Mouse (Mus musculus) ZHBTc4 (cell line): ENCODE data around the gene Pex10.
"Not testable (repeated sequence)": the region's sequence is repeated elsewhere in the genome, so short reads cannot be mapped to it uniquely, and the experiment has no call there.

Experiments
- DNase-seq: peaks from one replicate; pipeline ENCODE4 v3.0.0-alpha.2; 2011; ENCODE audit warnings: low read depth, low spot score

The Pex10 gene

DNA sequence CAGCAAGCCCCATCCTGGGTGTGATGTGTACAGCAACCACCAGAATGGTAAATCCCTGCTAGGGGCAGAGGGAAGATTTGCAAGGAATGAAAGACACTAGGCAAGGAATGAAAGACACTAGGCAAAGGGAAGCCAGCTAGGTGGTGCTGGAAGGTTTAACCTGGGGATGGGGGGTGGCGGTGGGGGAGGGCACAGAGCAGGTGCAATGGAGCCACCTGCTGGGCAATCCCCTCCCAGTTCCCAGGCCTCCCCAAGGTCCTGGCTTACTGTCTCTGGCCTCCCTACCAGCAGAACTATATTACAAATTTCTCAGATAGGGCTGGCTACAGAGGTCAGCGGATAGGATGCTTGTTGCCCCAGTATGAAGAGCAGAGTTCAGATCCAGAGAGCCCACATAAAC, 2.3 kb upstream of the Pex10 start:
- DNase-seq: no peak

DNA sequence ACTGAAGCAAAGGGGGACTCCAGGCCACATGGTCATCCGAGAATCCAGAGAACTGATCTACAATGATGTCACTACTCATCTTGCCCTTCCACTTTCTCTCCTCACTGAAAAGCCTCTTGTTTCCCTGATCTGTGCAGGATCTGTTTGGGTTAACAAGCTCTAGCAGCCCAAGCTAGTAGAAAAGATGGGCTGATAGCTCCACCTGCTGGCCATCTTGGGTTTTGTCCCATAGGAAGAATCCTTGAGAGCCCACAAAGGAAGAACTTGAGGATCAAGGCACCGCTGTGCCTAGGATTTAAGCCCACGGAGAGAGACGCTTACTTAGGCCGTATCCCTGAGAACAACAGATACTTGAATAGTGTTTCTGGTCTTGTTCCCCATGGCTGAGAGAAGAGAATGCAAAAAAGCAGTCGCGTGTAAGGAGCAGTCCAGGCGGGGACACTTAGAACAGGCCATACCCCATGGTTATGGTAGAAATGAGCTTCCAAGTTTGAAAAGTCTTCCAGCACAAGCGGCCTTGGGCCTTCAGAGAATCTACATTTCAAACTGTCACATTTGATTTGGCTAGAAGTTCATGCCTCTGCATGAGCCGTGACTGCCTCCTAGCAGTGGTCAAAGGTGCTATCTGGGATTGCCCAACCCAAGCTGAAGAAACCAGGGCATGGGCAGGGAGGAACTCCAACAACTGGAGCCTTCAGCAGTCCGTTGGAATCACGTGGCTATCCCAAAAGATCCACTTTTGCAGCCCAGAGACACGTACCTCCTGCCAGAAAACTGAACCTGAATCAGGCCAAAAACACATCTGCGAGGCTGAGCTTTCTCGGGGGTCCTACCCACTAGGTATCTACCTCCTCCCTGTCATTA, 614 bp upstream of the Pex10 start:
- DNase-seq: peak; percentile 95

DNA sequence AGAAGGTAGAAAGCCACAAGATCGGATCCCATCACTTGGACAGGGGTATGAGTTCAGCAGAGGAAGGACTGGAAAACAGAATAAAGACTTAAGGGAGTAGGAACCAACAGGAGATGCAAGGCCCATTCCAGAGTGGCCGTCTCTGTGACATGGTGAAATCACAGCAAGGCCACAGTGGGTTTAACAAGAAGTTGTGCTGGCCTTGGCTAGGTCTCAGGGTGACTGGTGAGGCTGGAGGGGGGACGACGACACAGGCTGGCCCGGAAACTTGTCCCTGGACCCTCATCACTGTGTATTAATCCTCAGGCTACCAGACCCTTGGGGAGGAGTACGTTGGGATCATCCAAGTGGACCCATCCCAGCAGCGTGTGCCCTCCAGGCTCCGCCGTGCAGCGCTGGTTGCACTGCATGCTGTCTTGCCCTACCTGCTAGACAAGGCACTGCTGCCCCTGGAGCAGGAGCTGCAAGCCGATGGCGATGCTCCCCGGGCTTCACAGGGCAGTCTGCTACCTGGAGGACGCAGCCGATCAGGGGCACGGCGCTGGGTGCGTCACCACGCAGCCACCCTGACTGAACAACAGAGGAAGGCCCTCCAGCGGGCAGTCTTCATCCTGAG, 1.6 kb downstream of the Pex10 start:
- DNase-seq: no peak

DNA sequence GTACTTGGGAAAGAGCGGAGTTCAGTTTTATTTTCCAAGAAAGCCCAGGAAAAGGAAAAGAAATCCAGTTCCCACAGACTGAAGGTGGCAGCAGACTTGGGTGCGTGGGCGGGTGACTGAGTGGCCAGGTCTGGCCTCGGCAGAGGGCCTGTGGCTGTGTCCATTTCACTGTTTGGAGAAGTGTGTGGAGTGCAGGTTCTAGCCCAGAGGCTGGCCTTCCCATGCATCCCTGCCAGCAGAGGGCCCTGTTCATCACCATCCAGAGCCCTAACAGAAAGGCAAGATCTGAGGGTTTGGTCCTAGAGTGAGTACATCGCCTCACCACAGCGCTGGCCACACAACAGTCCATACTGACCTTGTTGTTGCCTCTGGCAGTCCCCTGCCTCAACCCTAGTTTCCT, 2.4 kb downstream of the Pex10 start:
- peak; percentile 38 for DNase-seq

DNA sequence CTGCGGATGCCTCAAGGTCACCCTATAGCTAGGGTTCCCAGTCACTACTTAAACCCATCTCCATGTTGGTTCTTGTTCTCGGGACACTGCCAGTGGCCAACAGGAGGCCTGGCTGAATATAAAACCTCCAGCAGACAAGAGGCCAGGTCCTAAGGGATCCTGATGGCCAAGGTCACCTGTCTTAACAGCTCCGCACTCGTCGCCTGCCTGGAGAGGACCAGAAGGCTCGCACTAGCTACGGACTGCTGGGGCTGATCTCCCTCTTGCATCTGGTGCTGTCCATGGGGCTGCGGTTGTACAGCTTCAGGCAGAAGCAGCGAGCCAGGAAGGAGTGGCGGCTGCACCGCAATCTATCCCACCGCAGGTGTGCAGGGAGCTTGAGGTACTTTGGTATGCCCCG, 3.4 kb downstream of the Pex10 start:
- DNase-seq: no peak

DNA sequence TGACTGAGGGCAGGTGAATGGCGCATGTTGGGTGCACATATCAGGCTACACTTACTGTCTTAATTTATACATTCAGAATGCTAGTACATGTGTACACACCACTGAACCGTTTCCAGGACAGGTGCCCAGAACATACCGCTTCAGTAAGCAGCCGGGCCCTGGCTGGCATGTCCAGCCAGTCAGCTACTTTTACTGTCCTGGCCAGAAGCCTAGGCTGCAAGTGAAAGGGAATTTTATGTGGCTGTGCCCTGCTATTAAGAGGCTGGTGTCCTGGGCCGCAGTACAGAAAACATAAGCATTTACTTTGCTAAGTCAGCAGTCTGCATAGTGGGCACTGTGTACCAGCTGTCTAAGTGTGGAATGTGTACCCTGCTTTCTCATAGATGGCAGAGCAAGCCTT, 4.1 kb downstream of the Pex10 start:
- no peak for DNase-seq

DNA sequence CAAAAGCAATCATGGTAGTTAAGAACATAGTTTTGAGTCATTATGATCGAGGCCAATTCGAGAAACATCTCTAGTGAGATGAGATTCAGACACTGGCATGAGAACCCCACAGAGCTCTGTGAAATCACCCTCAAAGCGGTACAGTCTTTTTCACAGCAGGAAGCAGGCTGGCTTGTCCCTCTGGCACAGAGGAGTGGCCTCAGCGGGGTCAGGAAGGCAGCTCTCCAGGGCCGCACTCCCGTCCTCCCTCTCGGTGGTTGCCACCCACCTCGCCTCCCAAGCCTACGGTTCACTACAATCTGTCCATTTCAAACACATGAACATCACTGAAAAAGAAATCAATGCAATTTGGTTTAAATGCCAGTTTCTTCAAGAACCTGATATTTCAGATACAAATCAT, 7.6 kb downstream of the Pex10 start:
- no peak for DNase-seq

DNA sequence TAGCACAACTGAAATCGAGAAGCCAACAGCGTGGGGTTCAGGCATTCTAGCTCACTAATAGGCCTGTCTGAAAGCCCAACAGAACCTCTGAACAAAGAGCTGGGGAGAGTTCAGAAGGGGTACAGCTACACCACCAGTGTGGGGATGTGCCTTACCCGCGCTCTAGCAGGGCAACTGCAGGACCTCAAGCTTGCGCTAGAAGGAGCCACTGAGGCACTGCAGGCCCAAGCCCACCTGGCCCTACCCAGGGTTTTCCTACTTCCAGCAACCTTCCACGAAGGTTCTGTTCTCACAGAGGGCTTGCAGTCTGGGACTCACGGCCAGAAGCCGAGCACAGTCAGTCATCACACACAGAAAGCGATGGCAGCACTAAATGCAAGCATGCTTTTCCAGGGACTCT, 8.3 kb downstream of the Pex10 start:
- peak; percentile 69 for DNase-seq

DNA sequence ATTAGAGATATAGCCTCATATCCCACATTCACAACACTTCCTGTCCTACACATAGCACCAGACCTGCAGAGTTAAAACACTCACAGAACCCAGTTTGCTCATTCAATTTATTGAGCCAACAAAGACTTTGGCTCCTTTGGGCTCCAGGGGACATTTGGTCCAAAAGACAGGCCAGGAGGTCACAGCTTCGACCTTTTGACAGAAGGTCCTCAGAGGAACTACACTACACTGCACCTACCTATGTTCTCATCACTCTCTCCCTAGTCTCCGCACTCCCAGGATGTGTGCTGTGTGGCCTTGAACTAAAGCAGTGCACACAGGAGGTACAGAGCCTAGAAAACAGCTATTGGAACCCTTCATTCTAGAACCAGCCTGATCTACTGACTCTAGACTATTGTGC, 9.0 kb downstream of the Pex10 start:
- DNase-seq: no peak

DNA sequence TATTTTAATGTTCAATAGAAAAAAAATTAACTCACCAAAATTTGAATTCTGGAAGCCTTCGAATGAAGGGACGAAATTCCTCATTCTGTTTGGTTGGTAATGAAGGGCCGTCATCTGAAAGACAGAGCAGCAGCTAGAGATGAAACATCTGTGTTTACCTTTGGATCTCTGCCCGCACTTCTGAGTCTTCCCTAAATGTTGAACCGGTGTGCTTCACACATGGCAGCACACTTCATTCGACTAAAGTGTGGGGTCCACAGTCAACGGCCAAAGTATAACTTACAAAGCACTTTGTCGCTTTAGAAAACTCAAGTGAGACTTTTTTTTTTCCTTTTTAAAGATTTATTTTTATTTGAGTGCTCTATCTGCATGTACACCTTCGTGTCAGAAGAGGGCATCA, 9.9 kb downstream of the Pex10 start:
- DNase-seq: no peak

DNA sequence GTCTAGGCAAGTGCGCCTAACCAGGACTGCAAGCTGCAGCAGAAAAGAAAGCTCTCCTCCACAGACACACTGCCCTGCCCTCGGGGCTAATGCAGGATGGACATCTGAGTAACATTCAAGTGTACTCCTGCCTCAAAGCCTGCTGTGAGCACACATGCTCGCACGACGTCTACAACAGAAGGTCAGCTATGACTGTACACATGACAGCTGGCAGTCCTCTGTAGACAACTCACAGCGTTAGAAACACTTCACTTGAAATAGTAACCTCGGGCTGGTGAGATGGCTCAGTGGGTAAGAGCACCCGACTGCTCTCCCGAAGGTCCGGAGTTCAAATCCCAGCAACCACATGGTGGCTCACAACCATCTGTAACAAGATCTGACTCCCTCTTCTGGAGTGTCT, 12.0 kb downstream of the Pex10 start:
- DNase-seq: not testable (repeated sequence)

DNA sequence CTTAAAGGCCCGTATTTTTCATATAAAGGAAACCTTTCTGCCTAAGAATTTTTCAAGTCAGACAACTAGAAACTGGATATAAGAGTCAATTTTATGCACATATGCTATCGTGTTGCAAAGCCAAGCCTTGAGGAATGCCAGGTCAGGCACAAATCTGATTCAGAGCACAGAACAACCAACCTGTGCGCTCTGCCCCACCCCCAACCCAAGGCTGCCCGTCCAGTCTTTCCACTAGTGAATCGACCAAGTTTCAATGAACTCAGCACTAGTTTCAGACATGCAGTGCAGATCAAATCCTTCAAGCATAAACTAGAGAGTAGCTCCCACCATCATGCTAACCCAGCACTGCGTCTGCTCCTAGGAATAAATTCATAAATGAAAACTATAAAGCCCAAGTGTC, 12.8 kb downstream of the Pex10 start:
- no peak for DNase-seq

DNA sequence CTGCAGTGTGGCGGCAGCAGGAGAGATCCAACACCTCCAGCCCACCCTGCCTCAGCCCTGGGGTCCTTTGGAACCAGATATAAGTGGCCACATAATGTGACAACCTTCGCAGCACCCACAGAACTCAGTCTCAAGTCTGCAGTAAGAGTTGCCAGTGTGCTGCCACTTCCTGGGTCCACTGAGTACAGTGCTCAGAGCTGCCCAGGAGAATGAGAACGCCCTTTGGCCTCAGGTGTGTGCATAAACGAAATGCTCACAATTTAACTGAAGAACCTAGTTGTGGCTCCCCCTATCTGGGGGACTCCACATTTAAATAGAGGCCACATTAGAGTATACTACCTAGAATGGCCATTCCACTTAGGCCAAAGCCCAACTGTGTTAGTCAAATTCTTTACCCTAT, 16.7 kb downstream of the Pex10 start:
- no peak for DNase-seq

DNA sequence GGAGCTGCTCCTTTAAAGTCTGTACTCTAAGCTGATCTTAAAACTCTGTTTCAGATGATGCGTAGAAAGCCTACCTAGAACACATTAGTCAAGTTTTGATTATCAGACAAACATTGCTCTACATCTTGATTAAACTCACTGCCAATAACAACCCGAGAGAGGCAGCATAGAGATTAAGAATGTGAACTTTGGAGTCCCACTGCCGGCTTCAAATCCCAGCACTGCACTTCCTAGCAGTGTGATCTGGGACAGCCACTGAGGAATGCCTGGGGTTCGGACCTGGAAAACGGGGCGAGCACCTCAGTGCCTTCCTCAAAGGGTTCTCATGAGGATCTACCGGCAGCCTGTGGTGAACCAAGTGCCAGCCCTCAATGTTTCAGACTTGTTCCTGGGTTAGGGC, 17.5 kb downstream of the Pex10 start:
- DNase-seq: no peak

DNA sequence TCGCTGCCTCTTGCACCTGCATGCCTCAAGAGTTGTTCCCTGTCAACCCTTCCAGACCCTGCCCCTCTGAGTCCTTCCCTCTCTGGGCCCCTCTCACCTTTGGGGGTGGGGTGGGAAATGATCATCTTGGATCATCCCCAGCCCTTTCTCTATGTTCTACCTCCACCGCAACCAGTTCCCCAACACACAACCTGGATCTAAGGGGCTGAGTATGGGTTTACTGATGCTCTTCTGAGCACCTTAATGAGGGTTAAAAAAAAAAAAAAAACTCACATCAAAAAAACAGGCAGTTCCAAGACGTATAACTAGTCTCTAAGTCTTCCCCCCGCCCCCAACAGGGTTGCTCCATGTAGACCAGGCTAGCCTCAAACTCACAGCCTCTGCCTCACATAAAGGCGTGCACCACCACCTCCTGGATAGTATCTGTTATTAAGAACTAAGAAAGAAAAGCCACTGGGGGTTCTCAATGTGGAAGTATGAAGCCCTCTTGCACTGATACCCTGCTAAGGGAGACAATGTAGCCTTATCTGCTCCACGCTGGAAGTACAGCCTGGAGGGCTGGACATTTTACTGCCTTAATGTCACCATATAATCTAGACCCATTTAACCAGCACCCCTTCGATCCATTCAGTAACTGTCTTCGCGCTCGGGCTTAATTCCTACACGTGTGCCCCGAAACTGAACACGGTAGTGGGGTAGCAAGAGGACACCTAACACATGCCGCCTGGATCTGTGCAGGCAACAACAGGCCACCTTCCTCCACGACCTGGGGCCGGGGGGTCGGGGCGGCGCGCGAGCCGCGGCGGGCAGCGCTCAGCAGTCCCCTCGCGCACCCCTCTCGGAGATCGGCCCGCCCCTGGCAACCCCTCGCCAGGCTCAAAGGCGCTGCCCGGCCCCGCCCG, 18.6 kb downstream of the Pex10 start:
- no peak for DNase-seq

DNA sequence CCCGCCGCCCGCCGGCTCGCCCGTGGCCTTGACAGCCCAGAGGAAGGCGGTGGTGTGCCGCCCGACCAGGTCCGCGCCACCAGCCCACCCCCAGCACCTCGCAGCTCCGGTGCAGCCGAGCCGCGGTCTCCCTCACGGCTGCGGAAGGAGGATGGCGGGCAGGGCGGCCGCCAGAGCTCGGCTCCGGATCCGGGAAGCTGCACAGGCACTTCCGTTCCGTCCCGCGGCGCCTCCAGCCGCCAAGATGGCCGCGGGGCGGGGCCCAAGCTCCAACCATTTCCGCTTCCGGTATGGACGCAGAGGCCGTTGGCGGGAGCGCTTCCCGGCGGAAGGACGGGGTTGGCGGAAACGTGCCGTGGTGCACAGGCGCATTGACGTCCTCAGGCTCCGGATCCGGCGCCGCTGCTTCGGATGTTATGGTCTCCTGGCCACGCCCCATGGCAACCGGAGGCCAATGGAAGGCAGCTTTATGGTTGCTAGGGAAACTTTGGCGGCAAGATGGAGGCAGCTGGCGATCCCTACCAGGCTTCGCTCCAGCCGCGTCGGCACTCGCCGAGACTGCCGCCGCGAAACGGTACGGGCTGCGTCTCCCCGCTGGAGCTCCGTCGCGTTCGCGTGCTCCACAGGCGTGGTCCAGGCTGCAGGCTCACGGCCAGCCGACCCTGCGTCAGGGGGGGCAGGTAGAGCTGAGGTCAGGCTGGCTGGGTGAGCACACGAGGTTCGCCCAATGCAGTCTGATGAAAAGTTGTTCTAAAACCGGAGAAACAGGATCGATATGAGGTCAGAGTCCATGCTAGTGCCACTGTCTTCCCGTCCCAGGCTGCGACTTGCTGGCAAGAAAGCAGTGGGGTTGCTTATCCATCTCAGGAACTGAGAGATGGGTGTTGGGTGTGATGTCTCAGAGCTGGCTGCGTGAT, 19.6 kb downstream of the Pex10 start, which contains the start of the genes Rer1 and Morn1:
TSS of gene Rer1 (minus strand) at position 275 of the 917 bp plus-strand sequence.
TSS of gene Morn1 (plus strand) at position 470 of the 917 bp plus-strand sequence.
- peak; percentile 100 for DNase-seq

DNA sequence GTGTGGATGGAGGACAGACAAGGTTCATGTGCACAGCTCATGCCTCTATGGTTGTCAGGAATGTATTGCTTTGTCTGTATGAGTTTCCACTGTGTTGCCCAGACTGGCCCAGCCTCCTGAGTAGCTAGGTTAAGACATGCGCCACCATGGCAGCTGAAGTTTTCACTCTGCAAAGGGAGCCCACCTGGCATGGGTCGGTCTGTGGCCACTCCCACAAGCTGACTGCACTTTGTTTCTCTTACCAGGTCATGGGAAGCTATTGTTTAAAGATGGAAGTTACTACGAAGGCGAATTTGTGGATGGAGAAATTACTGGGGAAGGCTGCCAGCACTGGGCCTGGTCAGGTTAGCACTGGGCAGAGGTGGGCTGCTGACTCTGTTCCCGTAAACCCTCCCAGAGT, 22.4 kb downstream of the Pex10 start:
- DNase-seq: no peak

DNA sequence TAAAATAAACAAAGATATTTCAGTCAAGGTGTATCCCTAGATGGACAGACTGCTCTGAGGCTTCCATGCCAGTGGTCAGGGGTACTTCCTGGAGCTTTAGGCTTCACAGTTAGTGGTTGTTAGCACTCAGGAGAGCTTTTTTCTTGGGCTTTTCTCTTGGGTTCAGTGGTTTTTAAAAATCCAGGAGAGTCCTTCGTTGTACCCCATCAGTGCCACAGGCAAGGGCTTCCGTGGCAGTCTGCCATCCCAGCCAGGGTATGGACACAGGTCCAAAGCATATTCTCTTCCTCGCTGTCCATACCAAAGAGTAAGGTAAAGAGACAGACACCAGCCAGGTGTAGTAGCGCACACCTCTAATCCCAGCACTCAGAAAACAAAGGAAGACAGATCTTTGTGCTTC, 23.3 kb downstream of the Pex10 start:
- DNase-seq: no peak

DNA sequence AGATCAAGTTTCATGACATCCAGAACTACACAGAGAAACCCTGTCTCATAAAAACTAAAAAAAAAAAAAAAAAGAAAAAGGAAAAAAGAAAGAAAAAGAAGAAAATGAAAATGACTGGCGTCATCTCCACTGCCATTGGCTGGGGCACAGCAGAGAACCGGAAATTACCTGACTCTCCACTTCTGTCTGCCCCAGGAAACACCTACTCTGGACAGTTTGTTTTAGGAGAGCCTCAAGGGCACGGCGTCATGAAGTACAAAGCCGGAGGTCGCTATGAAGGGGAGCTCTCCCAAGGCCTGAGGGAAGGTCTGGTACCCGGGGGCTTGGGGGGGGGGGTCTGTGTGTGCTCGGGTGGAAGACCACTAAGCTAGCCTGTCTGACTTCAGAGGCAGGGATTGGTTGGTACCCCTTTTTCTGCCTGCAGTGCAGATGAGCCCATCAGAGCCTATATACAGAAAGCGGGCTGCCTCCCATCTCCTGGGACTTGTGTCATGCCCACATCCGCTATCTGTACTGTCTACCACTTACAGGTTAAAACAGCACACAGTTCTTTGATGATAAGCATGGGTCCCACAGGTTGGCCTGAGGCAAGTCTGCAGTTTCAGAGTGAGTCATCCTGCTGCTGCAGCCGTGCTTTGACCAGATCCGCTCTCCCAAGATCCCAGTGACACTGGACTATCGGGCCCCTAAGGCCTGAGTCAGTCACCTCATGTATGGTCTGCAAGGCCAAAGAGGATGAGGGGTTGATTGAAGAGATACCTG, 24.1 kb downstream of the Pex10 start:
- DNase-seq: no peak

DNA sequence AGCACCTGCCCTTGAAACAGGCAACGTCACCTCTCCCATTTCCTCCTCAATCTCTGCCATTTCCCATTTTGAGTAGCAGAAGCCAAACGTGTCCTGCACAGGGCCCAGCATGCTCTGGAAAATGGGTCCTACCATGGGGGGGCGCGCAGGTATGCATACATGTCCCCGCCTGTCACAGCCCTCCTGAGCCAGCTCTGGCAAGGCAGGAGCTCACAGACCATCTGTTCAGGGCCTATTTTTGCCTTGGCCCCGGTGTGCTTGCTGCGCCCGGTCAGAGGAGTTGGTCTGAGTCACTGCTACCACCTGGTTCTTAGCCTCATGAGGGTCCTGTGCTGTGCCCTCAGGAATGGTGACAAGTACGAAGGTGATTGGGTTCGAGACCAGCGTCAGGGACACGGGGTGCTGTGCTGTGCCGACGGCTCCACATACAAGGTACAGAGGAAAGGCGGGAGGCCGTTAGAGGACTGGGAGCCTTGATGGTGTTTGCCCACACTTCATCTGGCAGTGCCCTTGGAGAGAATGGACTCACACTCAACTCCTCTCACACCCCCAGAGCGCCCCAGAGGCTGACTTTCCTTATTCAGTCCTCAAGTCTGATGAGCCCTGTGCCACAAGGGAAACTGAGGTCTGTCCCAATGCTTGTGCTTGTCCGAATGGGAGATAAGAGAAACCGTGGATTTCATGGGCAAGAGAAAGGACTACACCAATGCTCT, 26.1 kb downstream of the Pex10 start:
- no peak for DNase-seq
